In genomic region chr11:12416899-12417298, GRCm38 (mm10) we compare ENCODE assay signal across 12 mouse cellular contexts. TPM values are rescaled to one million over a fixed set of nuclear protein-coding genes. Genes with fewer than 3 reads are reported as not detected.
DNase-seq lines count a peak whose midpoint lies in the region; ATAC-seq and TF ChIP-seq lines count a peak whose summit lies in the region.
"Had no signal": no experiment of that assay in that cellular context is flagged by ENCODE, and none has a peak within 500 bp of the region (broad histone marks: within the 10 kb centered on the region; RNA-seq: fewer than 3 reads in every experiment).

No protein-coding gene starts in this region.

- H3K9me3 ChIP-seq in hindbrain, embryonic 14.5 days (ENCODE audit: control insufficient read depth, low read length) = no peaks in the 10 kb centered on the region
- no peaks in the 10 kb centered on the region for H3K9me3 ChIP-seq in midbrain, embryonic 16.5 days (replicated peaks; ENCODE audit: control insufficient read depth, low read length, poor library complexity, severe bottlenecking)
- H3K9me3 ChIP-seq: megakaryocyte, embryonic 14.5 days had no signal

- peak; percentile 24 to 36 for DNase-seq in heart, adult 18-20 months
- DNase-seq in heart, postnatal 36 days = no peak
- DNase-seq in liver, adult 2 months (ENCODE audit: extremely low read depth, low read depth, low spot score) = peak; percentile 47
- no peak for DNase-seq in liver
- peak; percentile 69 for DNase-seq in hindbrain, embryonic 14.5 days (ENCODE audit: low spot score)
- DNase-seq: spleen, adult 18-20 months had no signal

- TF ChIP-seq CTCF in liver, adult 2 months (IDR thresholded peaks at IDR 0.05; ENCODE audit: low read depth, low read length) = no peak

- H3K4me1 ChIP-seq in liver, adult 2 months (ENCODE audit: control insufficient read depth, insufficient read depth, low read length) = 0 out of 2 replicates have a peak, but pooled peaks cover 1% of the 10 kb centered on the region
- peaks cover 12% of the 10 kb centered on the region for H3K4me1 ChIP-seq in hindbrain, embryonic 14.5 days (replicated peaks; ENCODE audit: control insufficient read depth, insufficient read depth, low read length)
- H3K4me1 ChIP-seq in midbrain, embryonic 16.5 days (ENCODE audit: control insufficient read depth, insufficient read depth, low read length) = peaks cover 15% of the 10 kb centered on the region
- H3K4me1 ChIP-seq: megakaryocyte, embryonic 14.5 days had no signal

- TF ChIP-seq POLR2A in liver, adult 2 months (IDR thresholded peaks at IDR 0.05; ENCODE audit: extremely low read depth, insufficient read depth, low read length) = no peak

- H3K27me3 ChIP-seq in liver, adult 2 months (ENCODE audit: control insufficient read depth, insufficient read depth, low read length) = no peaks in the 10 kb centered on the region
- no peaks in the 10 kb centered on the region for H3K27me3 ChIP-seq in hindbrain, embryonic 14.5 days (ENCODE audit: control insufficient read depth, insufficient read depth, low read length)
- no peaks in the 10 kb centered on the region for H3K27me3 ChIP-seq in midbrain, embryonic 16.5 days (ENCODE audit: control insufficient read depth, insufficient read depth, low read depth, low read length)
- H3K27me3 ChIP-seq: megakaryocyte, embryonic 14.5 days had no signal

- WGBS in liver, adult 2 months = 52% methylated on average over 7 of the region's 7 CpGs
- 51% methylated on average over 7 of the region's 7 CpGs for WGBS in hindbrain, embryonic 14.5 days
- 48% methylated on average over 7 of the region's 7 CpGs for WGBS in midbrain, embryonic 16.5 days

- ATAC-seq in hindbrain, embryonic 14.5 days (ENCODE audit: low FRiP score) = peak; percentile 70; the same call in 1 of the 2 replicates
- ATAC-seq in midbrain, embryonic 16.5 days = peak; percentile 25; the same call in 1 of the 2 replicates
- ATAC-seq in erythroid progenitor cell, adult 5-6 weeks (replicated peaks; ENCODE audit: low FRiP score, poor library complexity, severe bottlenecking) = no peak
- ATAC-seq in inflammation-experienced regulatory T-cells, adult 6 months = no peak

- H3K27ac ChIP-seq in liver, adult 2 months (replicated peaks; ENCODE audit: insufficient read depth, low read depth, low read length) = no peak overlapping the region
- H3K27ac ChIP-seq in hindbrain, embryonic 14.5 days = no peak overlapping the region
- H3K27ac ChIP-seq in midbrain, embryonic 16.5 days (ENCODE audit: low read length) = peak overlapping the region; percentile 64
- H3K27ac ChIP-seq: kidney, postnatal 0 days had no signal

- peaks cover 7% of the 10 kb centered on the region; the same call in 1 of the 2 replicates for H3K79me2 ChIP-seq in liver, adult 2 months (ENCODE audit: control insufficient read depth, insufficient read depth, low read length)

- no peak overlapping the region for H3K4me3 ChIP-seq in liver, adult 2 months (ENCODE audit: insufficient read depth, low read depth, low read length)
- no peak overlapping the region for H3K4me3 ChIP-seq in hindbrain, embryonic 14.5 days (replicated peaks; ENCODE audit: low read length)
- H3K4me3 ChIP-seq in midbrain, embryonic 16.5 days (ENCODE audit: low read depth, low read length) = no peak overlapping the region
- H3K4me3 ChIP-seq: erythroblast, embryonic 14.5 days; megakaryocyte, embryonic 14.5 days had no signal

- H3K36me3 ChIP-seq in liver, adult 2 months (ENCODE audit: control insufficient read depth, insufficient read depth, low read length) = no peaks in the 10 kb centered on the region
- H3K36me3 ChIP-seq in hindbrain, embryonic 14.5 days (replicated peaks; ENCODE audit: control insufficient read depth, insufficient read depth) = no peaks in the 10 kb centered on the region
- no peaks in the 10 kb centered on the region for H3K36me3 ChIP-seq in midbrain, embryonic 16.5 days (ENCODE audit: control insufficient read depth, insufficient read depth, low read length)

- no peak overlapping the region for H3K9ac ChIP-seq in liver, adult 2 months (ENCODE audit: low read depth, low read length)
- no peak overlapping the region for H3K9ac ChIP-seq in hindbrain, embryonic 14.5 days
- H3K9ac ChIP-seq in midbrain, embryonic 16.5 days (ENCODE audit: low read depth, low read length) = 0 out of 2 replicates have a peak overlapping the region, but pooled peaks have one; percentile 27

- no peak overlapping the region for H3K4me2 ChIP-seq in hindbrain, embryonic 14.5 days (replicated peaks)
- H3K4me2 ChIP-seq in midbrain, embryonic 16.5 days (ENCODE audit: low read length) = no peak overlapping the region

- intact Hi-C loops in heart, postnatal 36 days (cut with DNase I) = no loop called here

RNA-seq across cellular contexts. Expression of gene Cobl, which starts 47.9 kb away (rescaled TPM):
- 10 to 100 TPM; 19.1 to 21.2 TPM for total RNA-seq in heart, adult 18-20 months (2021)
- total RNA-seq in heart, postnatal 36 days (2021) = 10 to 100 TPM; 16.7 to 28.2 TPM
- 5.7 and 9.0 TPM in 2 replicates for total RNA-seq in liver, adult 2 months (2014; rRNA removed)
- polyA plus RNA-seq in liver, adult 2 months (2012; rRNA removed) = 3.4 and 4.2 TPM in 2 replicates
- polyA plus RNA-seq in hindbrain, embryonic 14.5 days (2014; fragmentation: Nextera tagmentation; extraction: Ambion mirVana) = 15.3 and 15.7 TPM in 2 replicates
- 18.3 and 21.1 TPM in 2 replicates for polyA plus RNA-seq in midbrain, embryonic 16.5 days (2015; fragmentation: Nextera tagmentation; extraction: Ambion mirVana)
- total RNA-seq in erythroid progenitor cell, adult 5-6 weeks (2015; ENCODE audit: low replicate concordance) = not detected in 2 replicates
- 2.3 TPM in 1 of 2 replicates, not detected in the other for total RNA-seq in erythroid progenitor cell, adult 5-6 weeks (2017; ENCODE audit: low replicate concordance)
- under 1 TPM; 0.20 to 0.58 (median 0.36) TPM for polyA plus RNA-seq in inflammation-experienced regulatory T-cells, adult 6 months (2017; shearing (Covaris generic))

Comparison
In these comparisons a context has a peak if more than half of its experiments do, and no peak if none do; other contexts are left out.
1. DNase-seq: peak in heart, adult 18-20 months (2 of 2), liver, adult 2 months (single experiment) and hindbrain, embryonic 14.5 days (single experiment); none in heart, postnatal 36 days (0 of 2) and liver (single experiment).
2. ATAC-seq: peak in hindbrain, embryonic 14.5 days (single experiment) and midbrain, embryonic 16.5 days (single experiment); none in erythroid progenitor cell, adult 5-6 weeks (single experiment) and inflammation-experienced regulatory T-cells, adult 6 months (single experiment).